Mouse (Mus musculus): Measurements from ENCODE around the gene Abca3. TPM values are rescaled to one million over a fixed set of nuclear protein-coding genes. Genes with fewer than 3 reads are reported as not detected.
A peak's percentile ranks its signal among the peaks of the same experiment; 100 is the strongest.

Abca3 gene
- polyA plus RNA-seq, 1 experiment = 5.1 TPM

DNA sequence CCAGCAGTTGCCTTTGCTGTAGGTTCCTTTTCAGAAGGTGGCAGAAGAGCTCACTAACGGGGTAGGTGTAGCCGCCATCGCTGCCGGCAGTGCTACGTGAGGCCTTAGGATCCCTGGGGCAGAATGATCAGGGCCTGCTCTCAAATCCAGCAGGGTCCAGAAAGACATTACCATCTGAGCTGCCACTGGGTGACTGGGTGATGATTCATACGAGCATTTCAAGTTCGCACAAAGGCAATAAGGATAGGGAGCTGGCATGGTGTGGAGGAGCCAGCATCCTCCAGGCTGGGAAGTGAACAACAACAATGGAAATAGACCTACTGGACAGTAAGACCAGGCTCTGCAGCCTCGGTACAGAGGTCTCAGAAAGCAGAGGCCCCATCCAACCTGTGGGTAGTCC, 88.6 kb downstream of the Abca3 start:
- H3K36me3 ChIP-seq (ENCODE audit: control insufficient read depth, insufficient read depth, low read length) = peaks cover 2% of the 10 kb centered on the region

DNA sequence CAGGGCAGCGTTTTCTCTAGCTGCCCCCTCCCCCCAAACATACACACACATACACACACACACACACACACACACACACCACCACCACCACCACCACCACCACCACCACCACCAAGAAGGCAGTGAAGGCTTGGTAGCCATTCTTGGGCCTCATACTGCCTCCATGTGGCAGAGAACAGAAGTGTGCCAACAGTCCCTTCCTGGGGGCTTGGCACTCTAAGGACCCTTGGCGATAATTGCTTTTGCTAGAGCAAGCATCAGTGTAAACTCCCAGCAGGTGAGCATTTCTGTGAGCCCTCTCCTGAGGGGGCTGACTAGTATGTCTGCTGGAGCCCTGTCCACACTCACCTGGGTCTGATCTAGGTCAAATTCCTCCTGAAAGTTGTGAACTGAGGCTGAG, 89.4 kb downstream of the Abca3 start:
- Histone ChIP-seq H3K4me3 (ENCODE audit: control insufficient read depth, low read depth, low read length) (no peak overlapping the region), H3K4me1 (ENCODE audit: control insufficient read depth, insufficient read depth, low read length) (no peaks in the 10 kb centered on the region), H3K27ac (ENCODE audit: control insufficient read depth, insufficient read depth, low read depth, low read length) (no peak overlapping the region), H3K36me3 (ENCODE audit: control insufficient read depth, insufficient read depth, low read length) (peaks cover 2% of the 10 kb centered on the region), H3K27me3 (ENCODE audit: control insufficient read depth, insufficient read depth, low read length) (no peaks in the 10 kb centered on the region)
- TF ChIP-seq POLR2A (IDR thresholded peaks at IDR 0.05; ENCODE audit: control insufficient read depth, low read depth, low read length) = no peak
- peak; percentile 16; the same call in 1 of the 2 replicates for TF ChIP-seq CTCF (IDR thresholded peaks at IDR 0.05; ENCODE audit: control insufficient read depth, insufficient read depth, insufficient replicate concordance, low read depth, low read length)

More for the DNA sequence above, 88.6 kb downstream of the Abca3 start:
- Histone ChIP-seq H3K4me3 (ENCODE audit: control insufficient read depth, low read depth, low read length) (no peak overlapping the region), H3K27me3 (ENCODE audit: control insufficient read depth, insufficient read depth, low read length) (no peaks in the 10 kb centered on the region), H3K27ac (ENCODE audit: control insufficient read depth, insufficient read depth, low read depth, low read length) (no peak overlapping the region), H3K4me1 (ENCODE audit: control insufficient read depth, insufficient read depth, low read length) (no peaks in the 10 kb centered on the region)
- TF ChIP-seq CTCF (IDR thresholded peaks at IDR 0.05; ENCODE audit: control insufficient read depth, insufficient read depth, insufficient replicate concordance, low read depth, low read length) = no peak
- TF ChIP-seq POLR2A (IDR thresholded peaks at IDR 0.05; ENCODE audit: control insufficient read depth, low read depth, low read length) = no peak

DNA sequence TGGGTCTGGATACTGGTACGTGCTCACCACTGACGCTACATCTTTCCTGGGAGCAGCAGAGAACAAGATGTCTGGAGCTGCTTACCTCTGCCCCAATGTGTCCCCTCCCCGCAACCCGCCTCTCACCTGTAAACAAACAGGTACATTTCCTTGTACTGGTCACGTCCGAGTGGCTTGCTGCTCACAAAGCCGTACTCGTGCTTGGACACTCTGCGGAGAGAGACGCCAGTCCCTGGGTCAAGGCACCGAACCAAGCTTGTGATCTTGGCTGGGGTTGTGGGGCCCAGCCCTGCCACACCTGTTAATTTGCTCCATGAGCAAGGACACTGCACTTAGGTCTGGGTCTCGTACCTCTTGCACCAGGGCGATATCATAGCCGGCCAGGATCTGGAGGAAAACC, 90.4 kb downstream of the Abca3 start:
- Histone ChIP-seq H3K4me3 (ENCODE audit: control insufficient read depth, low read depth, low read length) (no peak overlapping the region), H3K27ac (ENCODE audit: control insufficient read depth, insufficient read depth, low read depth, low read length) (no peak overlapping the region), H3K27me3 (ENCODE audit: control insufficient read depth, insufficient read depth, low read length) (no peaks in the 10 kb centered on the region), H3K4me1 (ENCODE audit: control insufficient read depth, insufficient read depth, low read length) (no peaks in the 10 kb centered on the region), H3K36me3 (ENCODE audit: control insufficient read depth, insufficient read depth, low read length) (peaks cover 2% of the 10 kb centered on the region)
- TF ChIP-seq POLR2A (IDR thresholded peaks at IDR 0.05; ENCODE audit: control insufficient read depth, low read depth, low read length) (no peak), CTCF (IDR thresholded peaks at IDR 0.05; ENCODE audit: control insufficient read depth, insufficient read depth, insufficient replicate concordance, low read depth, low read length) (no peak)

DNA sequence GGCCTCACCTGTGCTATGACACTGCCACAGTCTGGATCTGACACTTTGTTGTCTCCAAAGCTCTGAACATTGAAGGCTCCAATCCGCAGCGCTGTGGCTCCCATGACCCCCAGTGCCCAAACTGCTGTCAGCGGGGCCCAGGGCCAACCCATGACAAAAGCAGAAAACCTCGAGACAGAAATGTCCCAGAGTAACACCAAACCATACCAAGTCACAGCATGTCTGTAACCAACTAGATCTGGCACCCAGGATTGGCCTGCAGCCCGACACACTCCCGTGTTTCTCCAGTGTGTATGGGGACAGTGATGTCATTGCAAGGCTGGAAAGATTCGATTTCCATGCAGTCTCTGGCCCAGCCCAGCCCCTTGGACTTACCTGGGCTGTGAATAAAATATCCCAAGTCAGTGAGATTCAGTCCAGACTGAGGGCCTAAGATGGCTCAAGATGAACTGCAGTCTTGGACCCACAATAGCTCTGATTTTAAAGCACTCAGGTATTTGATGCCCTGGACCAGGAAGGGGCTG, 90.9 kb downstream of the Abca3 start, which contains the start of gene Dnase1l2:
TSS of gene Dnase1l2 (minus strand) at position 474 of the 524 bp plus-strand sequence.
- H3K36me3 ChIP-seq (ENCODE audit: control insufficient read depth, insufficient read depth, low read length) = peaks cover 2% of the 10 kb centered on the region
- H3K27ac ChIP-seq (ENCODE audit: control insufficient read depth, insufficient read depth, low read depth, low read length) = no peak within 1 kb of the TSS
- H3K27me3 ChIP-seq (ENCODE audit: control insufficient read depth, insufficient read depth, low read length) = no peaks in the 10 kb centered on the region
- TF ChIP-seq CTCF (IDR thresholded peaks at IDR 0.05; ENCODE audit: control insufficient read depth, insufficient read depth, insufficient replicate concordance, low read depth, low read length) (no peak), POLR2A (IDR thresholded peaks at IDR 0.05; ENCODE audit: control insufficient read depth, low read depth, low read length) (no peak)
- H3K4me1 ChIP-seq (ENCODE audit: control insufficient read depth, insufficient read depth, low read length) = no peaks in the 10 kb centered on the region
- no peak within 1 kb of the TSS for H3K4me3 ChIP-seq (ENCODE audit: control insufficient read depth, low read depth, low read length)

DNA sequence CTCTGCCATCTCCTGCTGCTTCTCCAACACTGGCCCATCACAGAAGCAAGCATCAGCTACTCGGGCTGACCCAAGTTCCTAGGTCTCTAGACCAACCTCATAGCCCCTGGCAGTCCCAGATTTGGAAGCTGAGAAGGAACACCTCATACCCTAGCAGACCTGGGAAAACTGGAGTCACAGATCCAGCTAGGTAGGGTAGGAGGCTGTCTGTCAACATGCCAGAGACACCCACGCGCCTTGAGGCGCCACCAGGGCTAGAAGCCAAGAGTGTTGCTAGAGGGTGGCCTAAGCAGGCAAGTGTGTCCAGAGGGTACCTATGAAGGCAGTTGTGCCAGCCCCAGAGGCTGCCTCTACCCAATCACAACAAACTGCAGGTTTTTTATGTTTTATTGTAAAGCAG, 91.7 kb downstream of the Abca3 start:
- peaks cover 4% of the 10 kb centered on the region for H3K36me3 ChIP-seq (ENCODE audit: control insufficient read depth, insufficient read depth, low read length)
- H3K4me3 ChIP-seq (ENCODE audit: control insufficient read depth, low read depth, low read length) = no peak overlapping the region
- H3K27ac ChIP-seq (ENCODE audit: control insufficient read depth, insufficient read depth, low read depth, low read length) = no peak overlapping the region
- H3K4me1 ChIP-seq (ENCODE audit: control insufficient read depth, insufficient read depth, low read length) = no peaks in the 10 kb centered on the region
- no peaks in the 10 kb centered on the region for H3K27me3 ChIP-seq (ENCODE audit: control insufficient read depth, insufficient read depth, low read length)
- no peak for TF ChIP-seq CTCF (IDR thresholded peaks at IDR 0.05; ENCODE audit: control insufficient read depth, insufficient read depth, insufficient replicate concordance, low read depth, low read length)
- TF ChIP-seq POLR2A (IDR thresholded peaks at IDR 0.05; ENCODE audit: control insufficient read depth, low read depth, low read length) = no peak

DNA sequence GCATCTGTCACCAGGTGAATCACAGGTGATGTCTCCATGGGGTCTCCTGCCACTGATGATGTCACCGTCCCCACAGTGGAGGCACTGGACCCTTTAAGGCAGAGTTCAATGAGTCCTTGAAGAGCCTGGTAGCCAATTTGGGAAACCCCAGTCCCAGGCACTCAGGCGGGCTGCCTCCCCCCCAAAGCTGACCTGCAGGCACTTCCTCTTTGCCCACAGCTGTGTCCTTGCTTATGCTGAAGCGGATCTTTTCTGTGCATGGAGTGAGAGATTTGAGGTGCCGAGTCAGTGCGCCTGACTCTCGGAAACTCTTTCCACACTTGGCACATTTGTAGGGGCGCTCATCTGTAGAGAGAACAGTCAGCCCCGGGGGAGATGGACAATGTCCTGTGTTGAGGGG, 94.8 kb downstream of the Abca3 start:
- Histone ChIP-seq H3K27me3 (ENCODE audit: control insufficient read depth, insufficient read depth, low read length) (no peaks in the 10 kb centered on the region), H3K27ac (ENCODE audit: control insufficient read depth, insufficient read depth, low read depth, low read length) (no peak overlapping the region), H3K36me3 (ENCODE audit: control insufficient read depth, insufficient read depth, low read length) (peaks cover 8% of the 10 kb centered on the region), H3K4me1 (ENCODE audit: control insufficient read depth, insufficient read depth, low read length) (no peaks in the 10 kb centered on the region), H3K4me3 (ENCODE audit: control insufficient read depth, low read depth, low read length) (no peak overlapping the region)
- TF ChIP-seq POLR2A (IDR thresholded peaks at IDR 0.05; ENCODE audit: control insufficient read depth, low read depth, low read length) (no peak), CTCF (IDR thresholded peaks at IDR 0.05; ENCODE audit: control insufficient read depth, insufficient read depth, insufficient replicate concordance, low read depth, low read length) (no peak)

DNA sequence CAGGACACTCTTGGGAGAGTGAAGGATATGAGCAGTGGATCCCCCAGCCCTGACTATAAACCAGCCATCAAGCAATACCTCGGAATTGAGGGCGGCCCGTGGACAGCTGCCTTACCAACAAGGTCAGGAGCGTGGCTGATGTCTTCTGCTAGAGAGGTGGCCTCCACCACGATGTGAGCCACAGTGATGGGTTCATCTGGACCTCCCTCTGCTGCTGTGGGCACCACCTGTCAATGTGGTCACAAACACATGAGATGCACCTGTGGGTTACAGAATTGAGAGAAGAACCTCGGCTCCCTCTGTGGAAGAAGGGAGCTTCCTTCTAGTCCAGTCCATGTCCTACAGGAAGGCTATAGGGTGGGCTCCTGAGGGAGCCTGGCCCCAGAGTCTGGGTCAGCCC, 97.8 kb downstream of the Abca3 start:
- no peak for TF ChIP-seq POLR2A (IDR thresholded peaks at IDR 0.05; ENCODE audit: control insufficient read depth, low read depth, low read length)
- TF ChIP-seq CTCF (IDR thresholded peaks at IDR 0.05; ENCODE audit: control insufficient read depth, insufficient read depth, insufficient replicate concordance, low read depth, low read length) = no peak
- no peak overlapping the region for H3K4me3 ChIP-seq (ENCODE audit: control insufficient read depth, low read depth, low read length)
- H3K27me3 ChIP-seq (ENCODE audit: control insufficient read depth, insufficient read depth, low read length) = no peaks in the 10 kb centered on the region
- no peak overlapping the region for H3K27ac ChIP-seq (ENCODE audit: control insufficient read depth, insufficient read depth, low read depth, low read length)
- peaks cover 3% of the 10 kb centered on the region; the same call in 1 of the 2 replicates for H3K4me1 ChIP-seq (ENCODE audit: control insufficient read depth, insufficient read depth, low read length)
- peaks cover 8% of the 10 kb centered on the region for H3K36me3 ChIP-seq (ENCODE audit: control insufficient read depth, insufficient read depth, low read length)

Data from testis, adult 2 months (tissue).